Mouse (Mus musculus): ENCODE measurements around the gene Gne. TPM values are rescaled to one million over a fixed set of nuclear protein-coding genes. Genes with fewer than 3 reads are reported as not detected.

Gene Gne
- polyA plus RNA-seq, 1 experiment from 2014 or later = 47.5 TPM

DNA sequence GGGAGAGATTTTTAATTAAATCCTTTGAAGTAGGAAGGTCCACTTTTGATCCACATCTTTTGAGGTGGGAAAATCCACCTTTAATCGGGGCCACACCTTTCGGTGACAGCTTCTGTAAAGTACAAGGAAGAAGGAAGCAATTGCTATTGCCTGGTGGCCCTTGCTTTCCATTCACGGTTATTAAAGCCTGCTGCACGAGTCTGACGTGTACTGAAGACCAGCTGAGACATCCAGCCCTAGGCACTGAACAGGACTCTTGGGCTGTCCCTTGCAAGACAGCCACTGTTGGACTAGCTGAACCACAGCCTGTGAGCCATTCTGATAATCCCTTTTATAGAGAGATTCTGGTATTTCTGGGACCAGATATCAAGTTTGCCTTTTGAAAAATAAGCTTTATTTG lies 47.5 kb downstream of the Gne start:
- TF ChIP-seq EP300 (IDR thresholded peaks at IDR 0.05; ENCODE audit: low read depth) = no peak
- H3K36me3 ChIP-seq (replicated peaks; ENCODE audit: insufficient read depth, low read length) = peaks cover 65% of the 10 kb centered on the region
- H3K27ac ChIP-seq (ENCODE audit: low read depth) = no peak overlapping the region
- ATAC-seq (no peak), DNase-seq (no peak)
- H3K4me1 ChIP-seq (ENCODE audit: insufficient read depth) = no peaks in the 10 kb centered on the region
- no peak overlapping the region for H3K4me3 ChIP-seq (ENCODE audit: low read depth, low read length)
- 80% methylated on average over 5 of the region's 5 CpGs for WGBS (ENCODE audit: insufficient replicate concordance)
- no peak overlapping the region for H3K9ac ChIP-seq (replicated peaks)
- no peak overlapping the region for H3K4me2 ChIP-seq (ENCODE audit: low read depth, low read length)
- H3K9me3 ChIP-seq (ENCODE audit: low read length) = no peaks in the 10 kb centered on the region
- no peaks in the 10 kb centered on the region for H3K27me3 ChIP-seq (ENCODE audit: insufficient read depth, low read length)

DNA sequence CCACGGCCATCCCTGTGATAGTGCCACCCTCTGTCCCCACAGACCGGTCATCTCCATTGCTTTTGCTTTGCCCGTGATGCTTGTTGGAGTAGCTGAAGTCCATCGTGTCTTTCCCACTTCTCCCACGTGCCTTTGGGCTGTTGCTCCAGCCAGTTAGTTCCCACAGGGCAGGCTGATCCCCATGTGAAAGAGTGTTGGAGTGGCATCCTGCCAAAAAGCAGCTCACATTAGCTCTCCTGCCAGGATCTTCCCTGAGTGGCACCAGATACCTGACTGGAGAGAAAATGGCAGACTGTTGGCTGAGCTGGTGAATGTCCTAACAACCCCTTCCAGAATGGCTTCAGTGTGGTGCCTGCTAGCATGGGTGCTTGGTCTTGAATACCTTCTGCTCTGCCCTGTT lies 52.5 kb downstream of the Gne start:
- no peaks in the 10 kb centered on the region for H3K9me3 ChIP-seq (ENCODE audit: low read length)
- DNase-seq = no peak
- H3K4me2 ChIP-seq (ENCODE audit: low read depth, low read length) = no peak overlapping the region
- ATAC-seq = no peak
- H3K4me3 ChIP-seq (ENCODE audit: low read depth, low read length) = no peak overlapping the region
- 83% methylated on average over 5 of the region's 5 CpGs for WGBS (ENCODE audit: insufficient replicate concordance)
- no peaks in the 10 kb centered on the region for H3K27me3 ChIP-seq (ENCODE audit: insufficient read depth, low read length)
- H3K9ac ChIP-seq (replicated peaks) = no peak overlapping the region
- peaks cover 76% of the 10 kb centered on the region for H3K36me3 ChIP-seq (replicated peaks; ENCODE audit: insufficient read depth, low read length)
- H3K4me1 ChIP-seq (ENCODE audit: insufficient read depth) = no peaks in the 10 kb centered on the region
- TF ChIP-seq CTCF (IDR thresholded peaks at IDR 0.05; ENCODE audit: low read depth) (no peak), EP300 (IDR thresholded peaks at IDR 0.05; ENCODE audit: low read depth) (no peak)
- H3K27ac ChIP-seq (ENCODE audit: low read depth) = no peak overlapping the region

DNA sequence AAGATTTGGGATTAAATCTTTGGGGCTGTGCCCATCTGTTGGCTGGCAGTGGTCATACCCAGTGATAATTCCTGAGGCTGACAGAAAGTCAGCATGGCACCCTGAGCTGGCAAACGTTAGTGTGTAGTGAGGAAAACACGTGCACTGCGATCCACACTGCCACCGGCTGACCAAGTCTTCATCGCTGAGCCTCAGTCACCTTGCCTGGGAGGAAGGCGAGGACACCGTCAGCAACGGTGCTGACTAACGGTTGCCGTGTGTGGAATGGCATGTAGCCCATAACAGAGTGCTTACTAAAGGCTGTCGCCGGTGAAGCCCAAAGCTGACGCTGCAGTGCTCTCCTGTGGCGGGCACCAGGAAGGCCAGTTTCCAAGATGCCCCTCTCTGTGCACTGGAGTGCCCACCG lies 54.3 kb downstream of the Gne start:
- no peak for DNase-seq
- 87% methylated on average over 15 of the region's 15 CpGs for WGBS (ENCODE audit: insufficient replicate concordance)

DNA sequence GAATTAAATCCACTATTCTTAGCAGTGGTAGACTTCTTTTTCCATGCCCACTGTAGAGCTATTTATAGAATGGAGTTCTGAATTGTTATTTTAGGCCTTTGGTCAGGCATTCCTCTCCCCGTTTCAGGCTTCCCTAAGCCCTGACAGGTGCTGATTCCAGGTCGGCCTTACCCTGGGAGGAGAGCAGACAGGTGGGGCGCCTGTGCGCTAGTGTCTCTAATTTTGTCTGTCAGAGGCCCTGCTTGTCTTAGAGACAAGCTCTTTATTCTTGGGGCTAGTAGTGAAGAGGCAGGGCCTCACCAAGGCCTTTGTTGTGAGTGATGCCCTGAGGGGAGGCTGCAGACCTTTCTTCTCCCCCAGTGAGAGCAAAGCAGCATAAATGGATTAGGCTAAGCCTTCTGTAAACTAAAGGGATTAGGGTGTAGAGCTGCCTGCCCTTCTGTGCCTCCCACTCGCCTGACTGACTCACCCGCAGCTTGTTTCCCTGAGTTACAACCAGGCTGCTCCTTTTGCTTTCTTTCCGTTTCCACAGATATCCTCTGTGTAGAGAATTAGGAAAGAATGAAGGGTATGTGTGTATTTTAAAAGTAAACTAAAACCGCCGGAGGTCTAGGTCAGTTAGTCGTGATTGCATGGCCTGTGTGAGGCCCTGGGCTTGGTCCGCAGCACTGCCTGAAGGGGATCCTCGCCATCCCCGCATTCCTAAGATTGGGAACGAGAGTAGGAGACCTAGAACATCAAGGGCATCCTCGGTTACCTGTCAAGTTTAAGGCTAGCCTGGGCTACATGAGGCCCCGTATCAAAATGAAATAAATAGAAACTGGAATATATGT lies 55.5 kb downstream of the Gne start:
- Histone ChIP-seq H3K4me1 (ENCODE audit: insufficient read depth) (no peaks in the 10 kb centered on the region), H3K9ac (replicated peaks) (no peak overlapping the region), H3K36me3 (replicated peaks; ENCODE audit: insufficient read depth, low read length) (peaks cover 95% of the 10 kb centered on the region), H3K9me3 (ENCODE audit: low read length) (no peaks in the 10 kb centered on the region), H3K27me3 (ENCODE audit: insufficient read depth, low read length) (no peaks in the 10 kb centered on the region), H3K27ac (ENCODE audit: low read depth) (no peak overlapping the region), H3K4me2 (ENCODE audit: low read depth, low read length) (no peak overlapping the region), H3K4me3 (ENCODE audit: low read depth, low read length) (no peak overlapping the region)
- ATAC-seq (no peak), DNase-seq (no peak)
- WGBS (ENCODE audit: insufficient replicate concordance) = 77% methylated on average over 16 of the region's 16 CpGs
- TF ChIP-seq CTCF (IDR thresholded peaks at IDR 0.05; ENCODE audit: low read depth) (no peak), EP300 (IDR thresholded peaks at IDR 0.05; ENCODE audit: low read depth) (no peak)

More for the DNA sequence above, 54.3 kb downstream of the Gne start:
- no peaks in the 10 kb centered on the region for H3K4me1 ChIP-seq (ENCODE audit: insufficient read depth)
- TF ChIP-seq CTCF (IDR thresholded peaks at IDR 0.05; ENCODE audit: low read depth) (no peak), EP300 (IDR thresholded peaks at IDR 0.05; ENCODE audit: low read depth) (no peak)
- H3K27me3 ChIP-seq (ENCODE audit: insufficient read depth, low read length) = no peaks in the 10 kb centered on the region
- H3K27ac ChIP-seq (ENCODE audit: low read depth) = no peak overlapping the region
- H3K36me3 ChIP-seq (replicated peaks; ENCODE audit: insufficient read depth, low read length) = peaks cover 89% of the 10 kb centered on the region
- no peak for ATAC-seq
- no peaks in the 10 kb centered on the region for H3K9me3 ChIP-seq (ENCODE audit: low read length)
- H3K4me2 ChIP-seq (ENCODE audit: low read depth, low read length) = no peak overlapping the region
- no peak overlapping the region for H3K4me3 ChIP-seq (ENCODE audit: low read depth, low read length)
- no peak overlapping the region for H3K9ac ChIP-seq (replicated peaks)

DNA sequence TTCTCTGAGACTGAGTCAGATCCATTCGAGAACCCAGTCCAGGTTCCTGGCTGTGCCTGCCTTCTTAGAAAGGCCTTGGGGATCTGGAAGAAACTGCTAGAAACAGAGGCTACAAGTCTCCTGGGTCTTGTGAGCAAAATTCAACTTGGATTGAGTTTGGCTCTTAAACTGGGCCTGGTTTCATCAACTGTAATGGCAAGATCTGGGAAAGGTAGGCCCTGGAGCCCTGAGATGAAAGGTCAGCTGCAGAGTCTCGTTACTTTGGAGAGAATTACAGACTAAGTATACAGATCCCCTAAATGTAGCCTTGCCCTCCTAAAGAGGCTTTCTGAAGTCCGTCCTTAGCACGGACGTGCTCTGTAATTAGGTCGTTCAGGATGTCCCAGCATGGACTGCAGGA lies 58.4 kb downstream of the Gne start:
- TF ChIP-seq EP300 (IDR thresholded peaks at IDR 0.05; ENCODE audit: low read depth) (no peak), CTCF (IDR thresholded peaks at IDR 0.05; ENCODE audit: low read depth) (no peak)
- DNase-seq (no peak), ATAC-seq (no peak)
- H3K27ac ChIP-seq (ENCODE audit: low read depth) = no peak overlapping the region
- H3K36me3 ChIP-seq (replicated peaks; ENCODE audit: insufficient read depth, low read length) = peaks cover 95% of the 10 kb centered on the region
- H3K27me3 ChIP-seq (ENCODE audit: insufficient read depth, low read length) = no peaks in the 10 kb centered on the region
- H3K4me2 ChIP-seq (ENCODE audit: low read depth, low read length) = no peak overlapping the region
- no peaks in the 10 kb centered on the region for H3K4me1 ChIP-seq (ENCODE audit: insufficient read depth)
- H3K9me3 ChIP-seq (ENCODE audit: low read length) = no peaks in the 10 kb centered on the region
- no peak overlapping the region for H3K4me3 ChIP-seq (ENCODE audit: low read depth, low read length)
- H3K9ac ChIP-seq (replicated peaks) = no peak overlapping the region
- WGBS (ENCODE audit: insufficient replicate concordance) = 93% methylated on average over 6 of the region's 6 CpGs

DNA sequence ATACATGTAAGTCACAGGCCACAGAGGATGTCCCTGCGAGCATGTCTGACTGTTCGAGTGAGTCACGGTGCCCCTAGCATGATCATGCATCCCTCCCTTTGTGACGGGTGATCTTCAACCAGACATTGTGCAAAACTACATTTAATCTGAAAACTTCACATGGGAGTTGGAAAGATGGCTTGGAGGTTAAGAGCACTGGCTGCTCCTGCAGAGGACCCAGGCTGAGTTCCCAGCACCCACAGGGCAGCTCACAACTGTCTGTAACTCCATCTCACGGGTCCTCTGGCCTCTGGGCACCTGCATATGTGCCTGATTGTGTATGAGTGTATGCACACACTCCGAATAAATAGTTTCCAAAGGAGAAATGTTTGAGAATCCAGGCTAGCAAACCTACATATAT lies 59.7 kb downstream of the Gne start:
- no peak overlapping the region for H3K27ac ChIP-seq (ENCODE audit: low read depth)
- H3K36me3 ChIP-seq (replicated peaks; ENCODE audit: insufficient read depth, low read length) = peaks cover 95% of the 10 kb centered on the region
- H3K27me3 ChIP-seq (ENCODE audit: insufficient read depth, low read length) = no peaks in the 10 kb centered on the region
- H3K4me3 ChIP-seq (ENCODE audit: low read depth, low read length) = no peak overlapping the region
- TF ChIP-seq EP300 (IDR thresholded peaks at IDR 0.05; ENCODE audit: low read depth) = no peak
- no peak overlapping the region for H3K4me2 ChIP-seq (ENCODE audit: low read depth, low read length)
- WGBS (ENCODE audit: insufficient replicate concordance) = 92% methylated on average over 6 of the region's 6 CpGs
- no peaks in the 10 kb centered on the region for H3K9me3 ChIP-seq (ENCODE audit: low read length)
- DNase-seq (peak; percentile 5), ATAC-seq (no peak)
- H3K4me1 ChIP-seq (ENCODE audit: insufficient read depth) = no peaks in the 10 kb centered on the region
- H3K9ac ChIP-seq (replicated peaks) = no peak overlapping the region

Measured in liver, postnatal 0 days (tissue).